Mouse (Mus musculus) MEL (cell line): Measurements from ENCODE around the gene Zdhhc7. TPM values are rescaled to one million over a fixed set of nuclear protein-coding genes. Genes with fewer than 3 reads are reported as not detected.

Experiments used
- DNase-seq: peaks from one replicate; pipeline ENCODE4 v3.0.0; 2011; ENCODE audit warnings: low read depth, low spot score
- H3K27ac ChIP-seq: 2 replicates; pipeline ENCODE4 v1.5.1; 2012; ENCODE audit warnings: low read depth, mild to moderate bottlenecking, control low read depth, low read length, moderate library complexity; ENCODE audit not compliant: control insufficient read depth
- H3K27me3 ChIP-seq, 2 experiments: fragments of 150-350 bp in 1 of 2; sonication (generic) in 1 of 2; 2 replicates each; pipeline ENCODE4 v1.6.1; 2012; ENCODE audit warnings: low read length in 2 of 2, mild to moderate bottlenecking in 2 of 2, improper control_type of control experiment in 1 of 2, moderate library complexity in 1 of 2; ENCODE audit not compliant: insufficient read depth in 2 of 2, control insufficient read depth in 1 of 2
- H3K36me3 ChIP-seq, 2 experiments: 2 replicates each; pipeline ENCODE4 v1.6.1; 2012 to 2014; ENCODE audit warnings: low read length in 2 of 2, improper control_type of control experiment in 1 of 2, inconsistent platforms in 1 of 2, mild to moderate bottlenecking in 1 of 2; ENCODE audit not compliant: insufficient read depth in 2 of 2, control insufficient read depth in 1 of 2
- H3K4me1 ChIP-seq, 2 experiments: fragments of 150-350 bp in 1 of 2; sonication (generic) in 1 of 2; 2 replicates each; pipeline ENCODE4 v1.6.1; 2012; ENCODE audit warnings: low read length in 2 of 2, improper control_type of control experiment in 1 of 2, mild to moderate bottlenecking in 1 of 2; ENCODE audit not compliant: insufficient read depth in 2 of 2, control insufficient read depth in 1 of 2
- H3K4me3 ChIP-seq, 2 experiments: fragments of 150-350 bp in 1 of 2; sonication (generic) in 1 of 2; 2 replicates each; pipeline ENCODE4 v1.5.1; 2012; ENCODE audit warnings: low read depth in 2 of 2, low read length in 2 of 2, mild to moderate bottlenecking in 2 of 2, moderate library complexity in 2 of 2, control low read depth in 1 of 2, improper control_type of control experiment in 1 of 2; ENCODE audit not compliant: control insufficient read depth in 1 of 2, insufficient read depth in 1 of 2
- H3K79me2 ChIP-seq: 2 replicates; pipeline ENCODE4 v1.6.1; 2012; ENCODE audit warnings: mild to moderate bottlenecking, low read length, moderate library complexity; ENCODE audit not compliant: control insufficient read depth, poor library complexity, insufficient read depth
- H3K9ac ChIP-seq: 2 replicates; pipeline ENCODE4 v1.6.1; 2012; ENCODE audit warnings: low read depth, mild to moderate bottlenecking, control low read depth, low read length, moderate library complexity; ENCODE audit not compliant: control insufficient read depth, poor library complexity, severe bottlenecking
- H3K9me3 ChIP-seq: fragments of 150-350 bp; sonication (generic); replicated peaks from 2 replicates; pipeline ENCODE4 v1.6.1; 2012; ENCODE audit warnings: mild to moderate bottlenecking, low read length, improper control_type of control experiment, moderate library complexity; ENCODE audit not compliant: insufficient read depth
- BHLHE40 ChIP-seq: IDR thresholded peaks from 2 replicates; pipeline ENCODE4 v1.6.1; 2012; ENCODE audit warnings: low read depth, mild to moderate bottlenecking, inconsistent platforms, low read length, improper control_type of control experiment, borderline replicate concordance
- CHD1 ChIP-seq: IDR thresholded peaks from 2 replicates; pipeline ENCODE4 v1.6.1; 2012; ENCODE audit warnings: low read depth, mild to moderate bottlenecking, inconsistent platforms, low read length, improper control_type of control experiment
- CTCF ChIP-seq, 3 experiments: IDR thresholded peaks in 2 of 3; conservative IDR thresholded peaks in 1 of 3; 2 replicates each; pipeline ENCODE4 v1.5.1; 2011 to 2012; ENCODE audit warnings: low read length in 3 of 3, low read depth in 2 of 3, mild to moderate bottlenecking in 2 of 3, improper control_type of control experiment in 1 of 3, inconsistent platforms in 1 of 3, mixed read lengths in 1 of 3, moderate library complexity in 1 of 3; ENCODE audit not compliant: control insufficient read depth in 1 of 3, insufficient read depth in 1 of 3, poor library complexity in 1 of 3, severe bottlenecking in 1 of 3
- E2F4 ChIP-seq: IDR thresholded peaks from 2 replicates; pipeline ENCODE4 v1.6.1; 2011; ENCODE audit warnings: low read depth, low read length, improper control_type of control experiment, borderline replicate concordance
- ETS1 ChIP-seq: IDR thresholded peaks from 2 replicates; pipeline ENCODE4 v1.6.1; 2012; ENCODE audit warnings: low read depth, mild to moderate bottlenecking, inconsistent platforms, low read length, improper control_type of control experiment, moderate library complexity
- GABPA ChIP-seq: IDR thresholded peaks from 2 replicates; pipeline ENCODE4 v1.6.1; 2012; ENCODE audit warnings: low read depth, mild to moderate bottlenecking, inconsistent platforms, low read length, improper control_type of control experiment, moderate library complexity
- GATA1 ChIP-seq: IDR thresholded peaks from 2 replicates; pipeline ENCODE4 v1.6.1; 2011; ENCODE audit warnings: low read depth, low read length, improper control_type of control experiment
- JUND ChIP-seq: IDR thresholded peaks from 2 replicates; pipeline ENCODE4 v1.6.1; 2011; ENCODE audit warnings: low read depth, mild to moderate bottlenecking, improper control_type of control experiment, low read length
- KAT2A ChIP-seq: conservative IDR thresholded peaks from 2 replicates; pipeline ENCODE4 v1.6.1; 2012; ENCODE audit warnings: low read depth, low read length, improper control_type of control experiment, inconsistent platforms
- MAZ ChIP-seq: IDR thresholded peaks from 2 replicates; pipeline ENCODE4 v1.6.1; 2012; ENCODE audit warnings: low read depth, mild to moderate bottlenecking, inconsistent platforms, low read length, improper control_type of control experiment
- MEF2A ChIP-seq: IDR thresholded peaks from 2 replicates; pipeline ENCODE4 v1.6.1; 2014; ENCODE audit warnings: low read depth, mild to moderate bottlenecking, inconsistent platforms, low read length, improper control_type of control experiment; ENCODE audit not compliant: poor library complexity, insufficient replicate concordance, severe bottlenecking; ENCODE audit errors: extremely low read depth
- MXI1 ChIP-seq: IDR thresholded peaks from 2 replicates; pipeline ENCODE4 v1.6.1; 2011; ENCODE audit warnings: mild to moderate bottlenecking, low read depth, low read length, improper control_type of control experiment
- MYC ChIP-seq: IDR thresholded peaks from 2 replicates; pipeline ENCODE4 v1.6.1; 2011; ENCODE audit warnings: low read depth, mild to moderate bottlenecking, low read length, improper control_type of control experiment, moderate library complexity
- NELFE ChIP-seq: IDR thresholded peaks from 2 replicates; pipeline ENCODE4 v1.6.1; 2011; ENCODE audit warnings: low read depth, low read length, improper control_type of control experiment
- NRF1 ChIP-seq: IDR thresholded peaks from 2 replicates; pipeline ENCODE4 v1.6.1; 2014; ENCODE audit warnings: low read depth, mild to moderate bottlenecking, inconsistent platforms, low read length, improper control_type of control experiment, moderate library complexity; ENCODE audit not compliant: poor library complexity, insufficient read depth, severe bottlenecking
- POLR2AphosphoS5 ChIP-seq: IDR thresholded peaks from 2 replicates; pipeline ENCODE4 v1.6.1; 2012; ENCODE audit warnings: low read depth, borderline replicate concordance, mild to moderate bottlenecking, inconsistent platforms, low read length, moderate library complexity, mixed read lengths
- RAD21 ChIP-seq: IDR thresholded peaks from 2 replicates; pipeline ENCODE4 v1.6.1; 2011; ENCODE audit warnings: mild to moderate bottlenecking, low read depth, low read length, improper control_type of control experiment
- RCOR1 ChIP-seq: IDR thresholded peaks from 2 replicates; pipeline ENCODE4 v1.6.1; 2012; ENCODE audit warnings: low read depth, mild to moderate bottlenecking, inconsistent platforms, low read length, improper control_type of control experiment
- SMC3 ChIP-seq: IDR thresholded peaks from 2 replicates; pipeline ENCODE4 v1.6.1; 2011; ENCODE audit warnings: low read depth, low read length, improper control_type of control experiment
- TAL1 ChIP-seq: IDR thresholded peaks from 2 replicates; pipeline ENCODE4 v1.6.1; 2012; ENCODE audit warnings: mild to moderate bottlenecking, inconsistent platforms, low read length, moderate library complexity, mixed read lengths
- TBP ChIP-seq: IDR thresholded peaks from 2 replicates; pipeline ENCODE4 v1.8.0; 2011; ENCODE audit warnings: low read depth, low read length, improper control_type of control experiment
- UBTF ChIP-seq: IDR thresholded peaks from 2 replicates; pipeline ENCODE4 v1.6.1; 2012; ENCODE audit warnings: low read depth, mild to moderate bottlenecking, inconsistent platforms, low read length, improper control_type of control experiment, moderate library complexity, borderline replicate concordance; ENCODE audit not compliant: insufficient read depth
- USF1 ChIP-seq: IDR thresholded peaks from 2 replicates; pipeline ENCODE4 v1.6.1; 2014; ENCODE audit warnings: low read depth, mild to moderate bottlenecking, inconsistent platforms, low read length, improper control_type of control experiment, moderate library complexity
- ZMIZ1 ChIP-seq: IDR thresholded peaks from 2 replicates; pipeline ENCODE4 v1.6.1; 2012; ENCODE audit warnings: low read depth, mild to moderate bottlenecking, inconsistent platforms, low read length, improper control_type of control experiment, moderate library complexity
- polyA plus RNA-seq, 2 experiments: library from polyadenylated mRNA; stranded (reverse) in 1 of 2; unstranded in 1 of 2; fragments of >175 nt in 1 of 2; fragments of >200 nt in 1 of 2; gene quantifications; 2 replicates each; pipeline versions ENCODE4 v1.2.1 to v1.2.4; 2012; ENCODE audit warnings: low replicate concordance in 2 of 2, low read depth in 1 of 2; ENCODE audit not compliant: insufficient read length in 2 of 2, insufficient read depth in 1 of 2, missing spikeins in 1 of 2
- total RNA-seq: library from RNA; depleted of rRNA; stranded (reverse); fragments of 300-350 nt; gene quantifications from 2 replicates; pipeline ENCODE4 v1.2.3, GENCODE M21; 2012

Zdhhc7 gene
- total and polyA plus RNA-seq, 3 experiments, result 51.0 to 126 (median 54.4) TPM

GRCm38 (mm10) chr8:120036578-120036977 is 64.7 kb downstream of the Zdhhc7 start:
- Histone ChIP-seq H3K4me1 (peaks cover 0 to 5% of the 10 kb centered on the region in 2 experiments; a peak in 1 of 4 replicates), H3K36me3 (no peaks in the 10 kb centered on the region), H3K9me3 (no peaks in the 10 kb centered on the region), H3K4me3 (no peak overlapping the region), H3K27ac (no peak overlapping the region), H3K27me3 (no peaks in the 10 kb centered on the region), H3K9ac (no peak overlapping the region), H3K79me2 (no peaks in the 10 kb centered on the region)
- no peak for TF ChIP-seq NRF1
- TF ChIP-seq NELFE, result no peak
- no peak for TF ChIP-seq ETS1
- TF ChIP-seq MEF2A, result no peak
- no peak for TF ChIP-seq CTCF (IDR thresholded peaks at IDR 0.05 in 2 of 3, conservative IDR thresholded peaks at IDR 0.05 in 1 of 3; ENCODE audit: control insufficient read depth in 1 of 3, insufficient read depth in 1 of 3, low read depth in 2 of 3, low read length in 3 of 3, poor library complexity in 1 of 3, severe bottlenecking in 1 of 3)
- no peak for TF ChIP-seq GABPA
- no peak for TF ChIP-seq BHLHE40
- no peak for TF ChIP-seq RAD21
- no peak for TF ChIP-seq CHD1
- no peak for TF ChIP-seq GATA1
- DNase-seq, result no peak

GRCm38 (mm10) chr8:120036111-120036510 is 65.2 kb downstream of the Zdhhc7 start:
- Histone ChIP-seq H3K4me3 (no peak overlapping the region), H3K9me3 (no peaks in the 10 kb centered on the region), H3K27ac (no peak overlapping the region), H3K79me2 (no peaks in the 10 kb centered on the region), H3K4me1 (peaks cover 0 to 2% of the 10 kb centered on the region in 2 experiments; a peak in 1 of 4 replicates), H3K36me3 (no peaks in the 10 kb centered on the region), H3K27me3 (no peaks in the 10 kb centered on the region), H3K9ac (no peak overlapping the region)
- DNase-seq, result no peak
- TF ChIP-seq GABPA (no peak), NRF1 (no peak), TAL1 (no peak), ZMIZ1 (no peak), MAZ (no peak)

DNA sequence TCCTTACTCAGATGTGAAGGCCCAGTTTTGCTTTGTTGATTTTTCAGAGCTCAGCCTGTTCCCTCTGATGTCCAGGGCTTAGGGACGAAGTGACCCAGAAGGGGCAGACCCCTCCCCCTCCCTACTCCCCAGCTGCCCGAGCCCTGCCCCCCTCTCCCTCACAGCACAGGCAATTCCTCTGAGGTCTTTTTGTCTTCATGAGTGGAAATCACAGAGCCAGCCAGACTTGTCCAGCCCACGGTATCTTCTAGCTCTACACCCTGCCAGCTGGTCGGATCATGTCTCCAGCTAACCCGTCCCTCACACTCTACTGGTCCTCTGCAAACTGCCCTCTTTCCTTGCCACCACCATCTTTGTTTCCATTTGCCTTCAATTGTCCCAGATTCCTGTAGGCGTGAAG is 66.8 kb downstream of the Zdhhc7 start:
- no peaks in the 10 kb centered on the region for H3K27me3 ChIP-seq
- no peak overlapping the region for H3K9ac ChIP-seq
- TF ChIP-seq MXI1, result no peak
- no peak for TF ChIP-seq TAL1
- TF ChIP-seq MYC, result no peak
- TF ChIP-seq JUND, result no peak
- TF ChIP-seq USF1, result no peak
- no peak for TF ChIP-seq POLR2AphosphoS5
- no peak for TF ChIP-seq UBTF
- no peak for TF ChIP-seq RCOR1
- no peak for TF ChIP-seq ZMIZ1
- TF ChIP-seq E2F4, result no peak
- no peak for TF ChIP-seq CTCF (IDR thresholded peaks at IDR 0.05 in 2 of 3, conservative IDR thresholded peaks at IDR 0.05 in 1 of 3; ENCODE audit: control insufficient read depth in 1 of 3, insufficient read depth in 1 of 3, low read depth in 2 of 3, low read length in 3 of 3, poor library complexity in 1 of 3, severe bottlenecking in 1 of 3)
- TF ChIP-seq NRF1, result no peak
- no peak for TF ChIP-seq KAT2A
- TF ChIP-seq MEF2A, result no peak
- TF ChIP-seq BHLHE40, result no peak
- TF ChIP-seq TBP, result no peak
- TF ChIP-seq GABPA, result no peak
- no peak for TF ChIP-seq SMC3
- no peaks in the 10 kb centered on the region for H3K36me3 ChIP-seq
- DNase-seq, result no peak
- H3K79me2 ChIP-seq, result no peaks in the 10 kb centered on the region
- H3K4me1 ChIP-seq, result no peaks in the 10 kb centered on the region
- no peak overlapping the region for H3K27ac ChIP-seq
- H3K9me3 ChIP-seq, result no peaks in the 10 kb centered on the region
- no peak overlapping the region for H3K4me3 ChIP-seq
